ENCODE assay signal across 15 mouse cellular contexts in the genomic region with DNA sequence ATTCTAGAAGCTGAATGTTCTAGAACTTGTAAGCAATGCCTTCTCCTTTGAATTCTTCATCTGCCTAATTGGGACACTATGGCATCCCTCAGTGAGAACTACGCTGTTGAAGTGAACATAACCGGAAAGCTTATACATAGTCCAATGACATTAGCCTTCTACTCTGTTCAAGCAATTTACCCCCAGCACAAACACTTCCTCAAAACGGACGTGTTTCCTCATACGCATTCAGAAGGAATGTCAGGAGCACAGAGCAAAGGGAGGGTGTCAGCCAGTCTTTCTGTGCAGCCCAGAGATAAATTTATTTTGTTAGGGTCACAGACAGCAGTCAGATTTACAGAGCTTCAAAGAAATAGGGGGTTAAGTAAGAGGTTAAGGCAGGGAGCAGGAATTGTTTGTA.
"Had no signal": no experiment of that assay in that cellular context is flagged by ENCODE, and none has a peak within 500 bp of the region (broad histone marks: within the 10 kb centered on the region; RNA-seq: fewer than 3 reads in every experiment).

No protein-coding gene starts in this region.

- H3K9me3 ChIP-seq: neural tube, embryonic 15.5 days; stomach, embryonic 15.5 days had no signal

- H3K27ac ChIP-seq: neural tube, embryonic 15.5 days; stomach, embryonic 15.5 days; stomach, postnatal 0 days had no signal

- H3K36me3 ChIP-seq: neural tube, embryonic 15.5 days; stomach, embryonic 15.5 days had no signal

- H3K9ac ChIP-seq: neural tube, embryonic 15.5 days; stomach, embryonic 15.5 days had no signal

- H3K27me3 ChIP-seq: neural tube, embryonic 15.5 days; stomach, embryonic 15.5 days had no signal

- H3K4me1 ChIP-seq: stomach, embryonic 15.5 days had no signal

- H3K4me3 ChIP-seq: neural tube, embryonic 15.5 days; stomach, embryonic 15.5 days had no signal

- DNase-seq: retina, postnatal 1 day; right cerebral cortex, adult 18-20 months; right cerebral cortex, postnatal 14 days; right cerebral cortex, postnatal 25 days; right cerebral cortex, postnatal 4 days; spleen, adult 18-20 months; thymus, adult 18-20 months; thymus, adult 2 months; thymus, postnatal 14 days; thymus, postnatal 25 days; thymus, postnatal 36 days; thymus, postnatal 4 days had no signal

- H3K4me2 ChIP-seq: neural tube, embryonic 15.5 days; stomach, embryonic 15.5 days had no signal
